8 mouse cellular contexts compared by ENCODE assay signal in genomic region chr5:125465192-125465591, GRCm38 (mm10). TPM values are rescaled to one million over a fixed set of nuclear protein-coding genes. Genes with fewer than 3 reads are reported as not detected.
A peak's percentile ranks its signal among the peaks of the same experiment; 100 is the strongest.
DNase-seq lines count a peak whose midpoint lies in the region; ATAC-seq and TF ChIP-seq lines count a peak whose summit lies in the region.

No protein-coding gene starts in this region.

- H3K36me3 ChIP-seq in heart, embryonic 13.5 days: no peaks in the 10 kb centered on the region
- no peaks in the 10 kb centered on the region for H3K36me3 ChIP-seq in hindbrain, embryonic 14.5 days (replicated peaks; ENCODE audit: control insufficient read depth, insufficient read depth)
- H3K36me3 ChIP-seq in midbrain, embryonic 13.5 days: no peaks in the 10 kb centered on the region

- DNase-seq in heart, postnatal 4 days: no peak
- DNase-seq in hindbrain, embryonic 14.5 days (ENCODE audit: low spot score): no peak
- DNase-seq in right cerebral cortex, postnatal 10 days (ENCODE audit: low spot score in 2 of 2): no peak
- no peak for DNase-seq in left cerebral cortex, postnatal 36 days (ENCODE audit: low spot score in 2 of 2)
- no peak for DNase-seq in urinary bladder, postnatal 10 days (ENCODE audit: low spot score)

- H3K9me3 ChIP-seq in heart, embryonic 13.5 days: no peaks in the 10 kb centered on the region
- H3K9me3 ChIP-seq in hindbrain, embryonic 14.5 days (ENCODE audit: control insufficient read depth, low read length): no peaks in the 10 kb centered on the region
- H3K9me3 ChIP-seq in midbrain, embryonic 13.5 days: no peaks in the 10 kb centered on the region

- TF ChIP-seq POLR2A in bone marrow, adult 2 months (IDR thresholded peaks at IDR 0.05; ENCODE audit: borderline replicate concordance, control insufficient read depth, low read depth, low read length): no peak

- no peak for TF ChIP-seq CTCF in bone marrow, adult 2 months (IDR thresholded peaks at IDR 0.05; ENCODE audit: control insufficient read depth, insufficient read depth, low read length)

- peak overlapping the region; percentile 59 for H3K9ac ChIP-seq in heart, embryonic 13.5 days
- H3K9ac ChIP-seq in hindbrain, embryonic 14.5 days: no peak overlapping the region
- no peak overlapping the region for H3K9ac ChIP-seq in midbrain, embryonic 13.5 days (replicated peaks)

- peaks cover 5% of the 10 kb centered on the region for H3K4me1 ChIP-seq in heart, embryonic 13.5 days
- peaks cover 4% of the 10 kb centered on the region for H3K4me1 ChIP-seq in bone marrow, adult 2 months (ENCODE audit: control insufficient read depth, insufficient read depth, low read length)
- H3K4me1 ChIP-seq in hindbrain, embryonic 14.5 days (replicated peaks; ENCODE audit: control insufficient read depth, insufficient read depth, low read length): 0 out of 2 replicates have a peak, but pooled peaks cover 5% of the 10 kb centered on the region
- peaks cover 5% of the 10 kb centered on the region for H3K4me1 ChIP-seq in midbrain, embryonic 13.5 days (replicated peaks)

- intact Hi-C loops in left cerebral cortex, postnatal 36 days (cut with DNase I): loop anchor here (1.0 kb wide), 1 partner anchor 10 kb away; the partner anchor contains the start of gene Aacs

- H3K27me3 ChIP-seq in heart, embryonic 13.5 days (replicated peaks): no peaks in the 10 kb centered on the region
- no peaks in the 10 kb centered on the region for H3K27me3 ChIP-seq in hindbrain, embryonic 14.5 days (ENCODE audit: control insufficient read depth, insufficient read depth, low read length)
- H3K27me3 ChIP-seq in midbrain, embryonic 13.5 days: no peaks in the 10 kb centered on the region

- H3K4me2 ChIP-seq in heart, embryonic 13.5 days: peak overlapping the region; percentile 71
- peak overlapping the region; percentile 51 for H3K4me2 ChIP-seq in hindbrain, embryonic 14.5 days (replicated peaks)
- H3K4me2 ChIP-seq in midbrain, embryonic 13.5 days (replicated peaks): peak overlapping the region; percentile 55

- 0 out of 2 replicates have a peak overlapping the region, but pooled peaks have one; percentile 1 for H3K27ac ChIP-seq in heart, embryonic 13.5 days (replicated peaks)
- H3K27ac ChIP-seq in bone marrow, adult 2 months (ENCODE audit: control insufficient read depth, insufficient read depth, low read depth, low read length, poor library complexity): peak overlapping the region; percentile 26
- H3K27ac ChIP-seq in hindbrain, embryonic 14.5 days: no peak overlapping the region; the same call in 1 of the 2 replicates
- H3K27ac ChIP-seq in midbrain, embryonic 13.5 days: peak overlapping the region; percentile 27; the same call in 1 of the 2 replicates

- no peak for ATAC-seq in heart, embryonic 13.5 days (ENCODE audit: extremely low read depth, insufficient number of reproducible peaks, low FRiP score, low TSS enrichment)
- 0 out of 2 replicates have a peak, but pooled peaks have one; percentile 5 for ATAC-seq in hindbrain, embryonic 14.5 days (ENCODE audit: low FRiP score)
- ATAC-seq in midbrain, embryonic 13.5 days: peak; percentile 53

- peak overlapping the region; percentile 44 for H3K4me3 ChIP-seq in heart, embryonic 13.5 days
- peak overlapping the region; percentile 23 for H3K4me3 ChIP-seq in bone marrow, adult 2 months (replicated peaks; ENCODE audit: control insufficient read depth, low read depth, low read length)
- H3K4me3 ChIP-seq in hindbrain, embryonic 14.5 days (replicated peaks; ENCODE audit: low read length): peak overlapping the region; percentile 22
- peak overlapping the region; percentile 31 for H3K4me3 ChIP-seq in midbrain, embryonic 13.5 days (replicated peaks)

- 39% methylated on average over 7 of the region's 7 CpGs for WGBS in heart, embryonic 13.5 days
- WGBS in bone marrow, adult 2 months: 31% methylated on average over 7 of the region's 7 CpGs
- 42% methylated on average over 7 of the region's 7 CpGs for WGBS in hindbrain, embryonic 14.5 days
- 47% methylated on average over 7 of the region's 7 CpGs for WGBS in midbrain, embryonic 13.5 days

RNA-seq across cellular contexts. Expression of gene Aacs, which starts 10.4 kb away (rescaled TPM):
- 13.0 and 15.3 TPM in 2 replicates for polyA plus RNA-seq in heart, embryonic 13.5 days (2015; fragmentation: Nextera tagmentation; extraction: Ambion mirVana)
- total RNA-seq in heart, postnatal 4 days (2021): 1 to 10 TPM; 6.6 to 6.9 TPM
- polyA plus RNA-seq in bone marrow, adult 2 months (2011; ENCODE audit: insufficient read depth, insufficient read length, low replicate concordance, missing spikeins): 4.3 and 18.4 TPM in 2 replicates
- 75.5 and 98.4 TPM in 2 replicates for polyA plus RNA-seq in hindbrain, embryonic 14.5 days (2014; fragmentation: Nextera tagmentation; extraction: Ambion mirVana)
- 54.5 and 57.5 TPM in 2 replicates for polyA plus RNA-seq in midbrain, embryonic 13.5 days (2015; fragmentation: Nextera tagmentation; extraction: Ambion mirVana)
- total RNA-seq in left cerebral cortex, postnatal 36 days (2021): 10 to 100 TPM; 41.0 to 51.2 TPM

RNA-seq across cellular contexts. Expression of gene Bri3bp, which starts 23.8 kb away (rescaled TPM):
- polyA plus RNA-seq in heart, embryonic 13.5 days (2015; fragmentation: Nextera tagmentation; extraction: Ambion mirVana): 35.8 and 42.0 TPM in 2 replicates
- total RNA-seq in heart, postnatal 4 days (2021): 10 to 100 TPM; 55.8 to 56.3 TPM
- polyA plus RNA-seq in bone marrow, adult 2 months (2011; ENCODE audit: insufficient read depth, insufficient read length, low replicate concordance, missing spikeins): 4.1 and 9.4 TPM in 2 replicates
- polyA plus RNA-seq in hindbrain, embryonic 14.5 days (2014; fragmentation: Nextera tagmentation; extraction: Ambion mirVana): 34.3 and 36.7 TPM in 2 replicates
- polyA plus RNA-seq in midbrain, embryonic 13.5 days (2015; fragmentation: Nextera tagmentation; extraction: Ambion mirVana): 28.2 and 29.6 TPM in 2 replicates
- 100 to 1,000 TPM in 1 of 2 experiments, 10 to 100 TPM in 1; 91.6 to 102 TPM for total RNA-seq in left cerebral cortex, postnatal 36 days (2021)

RNA-seq across cellular contexts. Expression of gene Dhx37, which starts 31.3 kb away (rescaled TPM):
- 8.5 and 9.8 TPM in 2 replicates for polyA plus RNA-seq in heart, embryonic 13.5 days (2015; fragmentation: Nextera tagmentation; extraction: Ambion mirVana)
- 10 to 100 TPM; 13.6 to 14.6 TPM for total RNA-seq in heart, postnatal 4 days (2021)
- 12.3 and 36.6 TPM in 2 replicates for polyA plus RNA-seq in bone marrow, adult 2 months (2011; ENCODE audit: insufficient read depth, insufficient read length, low replicate concordance, missing spikeins)
- polyA plus RNA-seq in hindbrain, embryonic 14.5 days (2014; fragmentation: Nextera tagmentation; extraction: Ambion mirVana): 6.8 and 10.2 TPM in 2 replicates
- polyA plus RNA-seq in midbrain, embryonic 13.5 days (2015; fragmentation: Nextera tagmentation; extraction: Ambion mirVana): 12.1 and 13.2 TPM in 2 replicates
- 10 to 100 TPM; 11.2 to 11.7 TPM for total RNA-seq in left cerebral cortex, postnatal 36 days (2021)
